ENCODE assay signal across 13 mouse cellular contexts in genomic region chr19:23920220-23920544, GRCm38 (mm10).
DNase-seq lines count a peak whose midpoint lies in the region; ATAC-seq and TF ChIP-seq lines count a peak whose summit lies in the region.
"Had no signal": no experiment of that assay in that cellular context is flagged by ENCODE, and none has a peak within 500 bp of the region (broad histone marks: within the 10 kb centered on the region; RNA-seq: fewer than 3 reads in every experiment).

No protein-coding gene starts in this region.

- H3K4me1 ChIP-seq in lung, embryonic 14.5 days (ENCODE audit: insufficient read depth) = peaks cover 4% of the 10 kb centered on the region; the same call in 1 of the 2 replicates
- H3K4me1 ChIP-seq in forebrain, postnatal 0 days (ENCODE audit: insufficient read depth) = 0 out of 2 replicates have a peak, but pooled peaks cover 3% of the 10 kb centered on the region
- H3K4me1 ChIP-seq in midbrain, embryonic 11.5 days (ENCODE audit: control insufficient read depth, insufficient read depth, low read length) = peaks cover 14% of the 10 kb centered on the region
- no peaks in the 10 kb centered on the region for H3K4me1 ChIP-seq in neural tube, embryonic 14.5 days (ENCODE audit: control insufficient read depth, insufficient read depth, low read length)
- H3K4me1 ChIP-seq: limb, embryonic 15.5 days had no signal

- H3K9ac ChIP-seq in lung, embryonic 14.5 days = no peak overlapping the region
- no peak overlapping the region for H3K9ac ChIP-seq in forebrain, postnatal 0 days
- H3K9ac ChIP-seq in midbrain, embryonic 11.5 days (ENCODE audit: low read length) = no peak overlapping the region
- H3K9ac ChIP-seq in neural tube, embryonic 14.5 days (replicated peaks; ENCODE audit: low read depth, low read length) = no peak overlapping the region
- H3K9ac ChIP-seq: heart, embryonic 13.5 days; limb, embryonic 15.5 days had no signal

- no peak overlapping the region for H3K4me2 ChIP-seq in lung, embryonic 14.5 days
- no peak overlapping the region for H3K4me2 ChIP-seq in forebrain, postnatal 0 days (ENCODE audit: low read depth)
- H3K4me2 ChIP-seq in midbrain, embryonic 11.5 days = no peak overlapping the region
- no peak overlapping the region for H3K4me2 ChIP-seq in neural tube, embryonic 14.5 days (ENCODE audit: low read depth, low read length)
- H3K4me2 ChIP-seq: heart, embryonic 13.5 days; limb, embryonic 15.5 days had no signal

- no peak for TF ChIP-seq CTCF in lung, embryonic 14.5 days (IDR thresholded peaks at IDR 0.05; ENCODE audit: low read depth)
- TF ChIP-seq CTCF in forebrain, postnatal 0 days (IDR thresholded peaks at IDR 0.05; ENCODE audit: low read depth) = no peak

- no peaks in the 10 kb centered on the region for H3K36me3 ChIP-seq in lung, embryonic 14.5 days (ENCODE audit: insufficient read depth)
- H3K36me3 ChIP-seq in forebrain, postnatal 0 days (ENCODE audit: insufficient read depth) = peaks cover 36% of the 10 kb centered on the region
- no peaks in the 10 kb centered on the region for H3K36me3 ChIP-seq in midbrain, embryonic 11.5 days (ENCODE audit: control insufficient read depth, insufficient read depth, low read length)
- H3K36me3 ChIP-seq in neural tube, embryonic 14.5 days (ENCODE audit: control insufficient read depth, insufficient read depth, low read length) = no peaks in the 10 kb centered on the region; the same call in 1 of the 2 replicates
- H3K36me3 ChIP-seq: heart, embryonic 13.5 days; limb, embryonic 15.5 days had no signal

- no peaks in the 10 kb centered on the region for H3K27me3 ChIP-seq in lung, embryonic 14.5 days (ENCODE audit: insufficient read depth, low read length)
- H3K27me3 ChIP-seq in forebrain, postnatal 0 days (ENCODE audit: insufficient read depth, low read length) = no peaks in the 10 kb centered on the region
- H3K27me3 ChIP-seq in midbrain, embryonic 11.5 days (ENCODE audit: control insufficient read depth, insufficient read depth, low read length) = no peaks in the 10 kb centered on the region
- no peaks in the 10 kb centered on the region for H3K27me3 ChIP-seq in neural tube, embryonic 14.5 days (ENCODE audit: control insufficient read depth, insufficient read depth, low read length)
- H3K27me3 ChIP-seq: CH12.LX; heart, embryonic 13.5 days; limb, embryonic 15.5 days had no signal

- no peak overlapping the region for H3K4me3 ChIP-seq in lung, embryonic 14.5 days (ENCODE audit: low read depth, low read length)
- no peak overlapping the region for H3K4me3 ChIP-seq in forebrain, postnatal 0 days (ENCODE audit: low read depth, low read length)
- H3K4me3 ChIP-seq in midbrain, embryonic 11.5 days (ENCODE audit: low read depth, low read length) = no peak overlapping the region
- H3K4me3 ChIP-seq in neural tube, embryonic 14.5 days (ENCODE audit: low read depth, low read length) = no peak overlapping the region
- H3K4me3 ChIP-seq: heart, embryonic 13.5 days; limb, embryonic 15.5 days had no signal

- H3K27ac ChIP-seq in lung, embryonic 14.5 days (ENCODE audit: low read depth) = no peak overlapping the region
- H3K27ac ChIP-seq in forebrain, postnatal 0 days (ENCODE audit: low read depth, low read length) = peak overlapping the region; percentile 45; the same call in 1 of the 2 replicates
- H3K27ac ChIP-seq in midbrain, embryonic 11.5 days (ENCODE audit: low read depth, low read length) = peak overlapping the region; percentile 62; the same call in 1 of the 2 replicates
- peak overlapping the region; percentile 66 for H3K27ac ChIP-seq in neural tube, embryonic 14.5 days (ENCODE audit: low read depth, low read length)
- H3K27ac ChIP-seq: heart, embryonic 13.5 days; limb, embryonic 15.5 days had no signal

- 68% methylated on average over 8 of the region's 8 CpGs for WGBS in lung, embryonic 14.5 days
- 41% methylated on average over 8 of the region's 8 CpGs for WGBS in forebrain, postnatal 0 days
- 56% methylated on average over 8 of the region's 8 CpGs for WGBS in midbrain, embryonic 11.5 days
- 37% methylated on average over 8 of the region's 8 CpGs for WGBS in neural tube, embryonic 14.5 days

- DNase-seq in lung, embryonic 14.5 days = peak; percentile 36
- DNase-seq in lung, postnatal 14 days = no peak
- DNase-seq in forebrain, postnatal 0 days = peak; percentile 20
- no peak for DNase-seq in midbrain, embryonic 11.5 days (ENCODE audit: low spot score, missing footprints)
- DNase-seq in gastrocnemius, adult 18-20 months (ENCODE audit: low spot score) = no peak
- DNase-seq: adrenal gland, adult 2 months; kidney, postnatal 10 days had no signal

- H3K9me3 ChIP-seq in lung, embryonic 14.5 days (ENCODE audit: low read depth, low read length) = no peaks in the 10 kb centered on the region
- no peaks in the 10 kb centered on the region for H3K9me3 ChIP-seq in forebrain, postnatal 0 days (ENCODE audit: low read length)
- no peaks in the 10 kb centered on the region for H3K9me3 ChIP-seq in midbrain, embryonic 11.5 days (ENCODE audit: control insufficient read depth, low read length)
- H3K9me3 ChIP-seq in neural tube, embryonic 14.5 days (ENCODE audit: control insufficient read depth, low read length) = no peaks in the 10 kb centered on the region
- H3K9me3 ChIP-seq: heart, embryonic 13.5 days; limb, embryonic 15.5 days had no signal

- ATAC-seq in lung, embryonic 14.5 days (ENCODE audit: insufficient read depth) = no peak
- peak; percentile 21 for ATAC-seq in forebrain, postnatal 0 days
- no peak for ATAC-seq in midbrain, embryonic 11.5 days (ENCODE audit: low FRiP score)
- no peak; the same call in 1 of the 2 replicates for ATAC-seq in neural tube, embryonic 14.5 days (ENCODE audit: low read depth)
- no peak for ATAC-seq in activated CD4-positive, CD25-positive, alpha-beta regulatory T cell, adult 4 months
- ATAC-seq: Patski had no signal

Comparison
In these comparisons a context has a peak if more than half of its experiments do, and no peak if none do; other contexts are left out.
1. DNase-seq: peak in lung, embryonic 14.5 days (single experiment) and forebrain, postnatal 0 days (single experiment); none in lung, postnatal 14 days (single experiment), midbrain, embryonic 11.5 days (single experiment) and gastrocnemius, adult 18-20 months (single experiment).